Mouse (Mus musculus) megakaryocyte-erythroid progenitor cell, adult 5 weeks (primary cell): ENCODE results near the gene Fgb. TPM values are rescaled to one million over a fixed set of nuclear protein-coding genes. Genes with fewer than 3 reads are reported as not detected.

Experiments
- polyA plus RNA-seq: library from polyadenylated mRNA; stranded (reverse); fragments of >175 nt; gene quantifications from 2 replicates; pipeline ENCODE4 v1.2.3, GENCODE M21; 2012

The Fgb gene
- not detected in 2 replicates for polyA plus RNA-seq

DNA sequence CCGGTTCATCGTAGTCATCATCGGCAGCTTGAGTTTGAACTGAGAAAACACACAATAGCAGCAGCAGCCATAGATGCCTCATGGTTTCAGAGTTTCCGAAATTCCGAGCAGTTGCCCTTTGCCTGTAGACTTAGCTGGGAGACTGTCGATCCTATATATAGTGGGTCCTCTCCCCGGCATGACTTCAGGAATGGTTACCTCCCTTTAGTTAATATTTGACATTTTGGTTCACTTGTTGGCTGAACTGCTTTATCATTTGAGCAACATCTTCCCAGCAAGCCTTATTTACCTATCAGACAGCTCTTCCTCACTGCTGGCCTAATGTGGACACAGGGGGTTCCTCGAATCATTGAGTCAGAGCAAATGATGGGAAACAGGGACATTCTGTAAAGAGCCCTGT is at the start of gene Fgb:
TSS of gene Fgb (minus strand) at position 184 of the 400 bp plus-strand sequence.

DNA sequence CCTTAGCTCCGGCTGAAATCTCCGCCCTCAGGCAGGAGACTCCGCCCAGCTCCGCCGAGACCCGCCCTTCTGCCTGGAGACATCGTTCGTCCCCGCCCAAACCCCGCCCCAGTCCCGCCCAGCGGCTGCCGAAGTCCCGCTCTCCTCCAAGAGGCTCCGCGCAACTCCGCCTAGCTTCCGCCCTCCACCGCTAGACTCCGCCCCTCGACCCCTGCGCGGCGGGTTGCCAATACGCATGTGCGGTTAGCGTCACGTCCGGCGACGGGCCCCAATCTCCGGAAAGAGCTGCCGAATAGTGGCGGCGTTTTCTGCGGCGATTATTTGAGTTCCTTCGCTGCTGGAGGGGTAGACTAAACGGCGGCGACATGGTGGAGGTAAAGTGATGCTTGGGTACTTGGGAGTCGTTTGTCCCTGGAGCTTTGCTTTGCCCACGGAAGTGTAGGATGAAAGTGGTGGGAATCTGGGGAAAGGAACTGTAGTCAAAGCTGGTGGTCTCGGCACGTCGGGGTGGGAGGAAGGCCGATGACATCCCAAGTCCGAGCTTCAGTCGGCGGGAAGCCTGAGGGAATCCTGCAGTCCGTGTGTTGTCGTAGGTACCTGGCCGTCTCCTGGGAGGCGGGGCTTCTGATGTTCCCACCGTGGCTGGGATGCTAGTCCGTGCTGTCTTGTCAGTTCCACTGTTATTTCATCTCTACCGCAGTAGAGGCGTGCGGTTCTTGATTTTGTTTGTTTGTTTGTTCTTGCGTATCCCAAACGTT is 5.8 kb upstream of the Fgb start, which contains the start of gene Plrg1:
TSS of gene Plrg1 (plus strand) at position 242 of the 758 bp plus-strand sequence.

DNA sequence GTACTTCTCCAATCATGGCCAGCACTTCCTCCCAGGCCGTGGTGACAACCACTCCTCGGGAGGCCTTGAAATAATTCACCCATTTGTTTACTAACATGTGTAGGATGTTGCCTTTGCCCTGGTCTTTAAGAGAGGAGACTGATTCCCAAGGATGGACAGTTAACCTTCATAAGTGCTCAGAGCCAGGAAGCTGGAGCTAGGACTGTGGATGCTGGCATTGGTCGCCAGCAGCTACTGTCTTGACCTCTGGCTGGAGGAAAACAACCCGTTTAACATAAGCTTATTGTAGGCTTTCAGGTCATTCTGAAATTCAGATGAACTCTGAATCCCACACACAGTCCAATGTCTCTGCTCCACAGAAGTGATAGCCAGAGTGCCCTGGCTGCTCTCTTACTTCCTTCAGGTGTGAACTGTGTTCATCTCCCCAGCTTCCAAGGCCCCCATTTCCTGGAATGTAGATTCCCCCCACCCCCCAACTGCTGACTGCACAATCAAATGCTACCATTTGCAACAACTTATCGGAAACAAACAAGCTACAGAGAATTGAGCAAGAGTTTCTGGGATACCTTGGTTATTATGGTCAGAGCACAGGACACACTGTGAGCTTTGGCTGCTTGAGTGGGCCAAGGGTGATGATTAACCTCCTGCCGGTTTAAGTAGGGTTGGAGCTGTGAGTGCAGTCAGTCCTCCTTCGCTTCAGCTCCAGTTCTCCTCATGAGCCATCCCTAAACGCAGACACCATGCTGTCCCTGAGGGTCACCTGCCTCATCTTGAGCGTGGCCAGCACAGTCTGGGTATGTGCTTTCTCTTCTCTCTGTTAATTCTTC is 24.0 kb downstream of the Fgb start, which contains the start of gene Fga:
TSS of gene Fga (plus strand) at position 602 of the 827 bp plus-strand sequence.

DNA sequence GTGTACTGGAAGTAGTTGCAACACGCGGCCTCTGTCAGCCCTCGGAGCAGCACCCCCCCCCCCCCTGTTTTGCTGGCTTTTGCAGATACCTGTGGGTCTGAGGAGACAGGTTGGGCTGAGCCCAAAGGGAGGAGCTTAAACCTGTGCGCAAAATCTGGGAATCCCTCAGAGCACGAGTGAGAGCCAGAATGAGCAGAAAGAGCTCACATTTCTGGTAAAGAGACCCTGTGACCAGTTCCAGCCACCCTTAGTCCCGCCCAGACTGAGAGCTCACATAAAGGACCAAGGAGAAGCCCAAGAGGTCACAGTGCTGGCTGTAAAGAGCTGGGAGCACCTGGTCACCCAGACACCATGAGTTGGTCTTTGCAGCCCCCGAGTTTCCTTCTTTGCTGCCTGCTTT is 42.1 kb downstream of the Fgb start, which contains the start of gene Fgg:
TSS of gene Fgg (plus strand) at position 168 of the 400 bp plus-strand sequence.

Other genes with a start within 250 kb of the Fgb start
- gene Rbm46, start 173.4 kb downstream of the Fgb start, polyA plus RNA-seq = not detected in 2 replicates
- gene Lrat, start 145.9 kb downstream of the Fgb start, polyA plus RNA-seq = not detected in 2 replicates
- gene Fgg, start 42.1 kb downstream of the Fgb start, polyA plus RNA-seq = not detected in 2 replicates
- gene Fga, start 23.8 kb downstream of the Fgb start, polyA plus RNA-seq = not detected in 2 replicates
- 6.2 and 6.5 TPM in 2 replicates for gene Plrg1, start 5.7 kb upstream of the Fgb start, polyA plus RNA-seq
- not detected in 2 replicates for gene Dchs2, start 78.1 kb upstream of the Fgb start, polyA plus RNA-seq